Mouse (Mus musculus) liver, embryonic 15.5 days (tissue): Measurements from ENCODE around the gene Olfr629. TPM values are rescaled to one million over a fixed set of nuclear protein-coding genes. Genes with fewer than 3 reads are reported as not detected.

Source experiments
- ATAC-seq: fragments of 200-750 bp; cut with Nextera tagmentation; 2 replicates; pipeline ENCODE4 v1.8.0; 2017; ENCODE audit warnings: moderate number of reproducible peaks, mild to moderate bottlenecking, moderate library complexity; ENCODE audit not compliant: insufficient read depth
- H3K27ac ChIP-seq: fragments of 300-500 bp; sonication (generic); replicated peaks from 2 replicates; pipeline ENCODE4 v1.5.1; 2015; ENCODE audit warnings: mild to moderate bottlenecking, inconsistent platforms
- H3K27me3 ChIP-seq: fragments of 300-500 bp; sonication (generic); 2 replicates; pipeline ENCODE4 v1.6.1; 2015; ENCODE audit warnings: mild to moderate bottlenecking, inconsistent platforms
- H3K36me3 ChIP-seq: fragments of 300-500 bp; sonication (generic); replicated peaks from 2 replicates; pipeline ENCODE4 v1.6.1; 2015; ENCODE audit warnings: moderate library complexity, mild to moderate bottlenecking, inconsistent platforms
- H3K4me1 ChIP-seq: fragments of 300-500 bp; sonication (generic); replicated peaks from 2 replicates; pipeline ENCODE4 v1.6.1; 2015; ENCODE audit warnings: inconsistent platforms
- H3K4me2 ChIP-seq: fragments of 300-500 bp; sonication (generic); 2 replicates; pipeline ENCODE4 v1.6.1; 2015; ENCODE audit warnings: moderate library complexity, mild to moderate bottlenecking, inconsistent platforms
- H3K4me3 ChIP-seq: fragments of 300-500 bp; sonication (generic); replicated peaks from 2 replicates; pipeline ENCODE4 v1.5.1; 2015; ENCODE audit warnings: mild to moderate bottlenecking, inconsistent platforms
- H3K9ac ChIP-seq: fragments of 300-500 bp; sonication (generic); 2 replicates; pipeline ENCODE4 v1.6.1; 2015; ENCODE audit warnings: moderate library complexity, mild to moderate bottlenecking, inconsistent platforms
- H3K9me3 ChIP-seq: fragments of 300-500 bp; sonication (generic); replicated peaks from 2 replicates; pipeline ENCODE4 v1.6.1; 2016; ENCODE audit warnings: inconsistent platforms
- WGBS: fragments of 180-500 bp; shearing (Covaris S2); methylation state at CpG from one replicate; pipeline ENCODE4 v1.1.7; 2015; ENCODE audit warnings: mixed read lengths; ENCODE audit not compliant: insufficient replicate concordance; 5-methylcytosine and 5-hydroxymethylcytosine counted together
- polyA plus RNA-seq: library from polyadenylated mRNA; unstranded; fragments of >200 nt; fragmentation: Nextera tagmentation; extraction: Ambion mirVana; gene quantifications from 2 replicates; pipeline ENCODE4 v1.2.1, GENCODE M21; 2015

The Olfr629 gene
- polyA plus RNA-seq, 1 experiment from 2014 or later = 0.08 TPM

- H3K4me3 ChIP-seq = no peak within 1 kb of the TSS
- no peaks in the 10 kb centered on the region for H3K4me1 ChIP-seq
- H3K9me3 ChIP-seq = no peaks in the 10 kb centered on the region
- no peak within 1 kb of the TSS for H3K27ac ChIP-seq
- H3K9ac ChIP-seq = no peak within 1 kb of the TSS
- no peak for ATAC-seq
- no peaks in the 10 kb centered on the region for H3K27me3 ChIP-seq
- H3K36me3 ChIP-seq = no peaks in the 10 kb centered on the region
- H3K4me2 ChIP-seq = no peak within 1 kb of the TSS
These were observed 30.4 kb downstream of the Olfr629 start, which contains the start of gene Olfr243 for GRCm38 (mm10) chr7:103714371-103714770. Gene Olfr243, plus strand, starts transcription at chr7:103714671.

GRCm38 (mm10) chr7:103712024-103712423, 32.7 kb downstream of the Olfr629 start:
- Histone ChIP-seq H3K9ac (no peak overlapping the region), H3K27ac (no peak overlapping the region), H3K36me3 (no peaks in the 10 kb centered on the region), H3K9me3 (no peaks in the 10 kb centered on the region), H3K4me1 (no peaks in the 10 kb centered on the region), H3K4me2 (no peak overlapping the region), H3K4me3 (no peak overlapping the region), H3K27me3 (no peaks in the 10 kb centered on the region)
- ATAC-seq = peak; percentile 37
- whole genome bisulfite sequencing = 20% methylated on average over 2 of the region's 2 CpGs

- 76% methylated on average over 4 of the region's 4 CpGs for WGBS
- no peak for ATAC-seq
These were observed 45.3 kb downstream of the Olfr629 start for GRCm38 (mm10) chr7:103699469-103699868.

More at GRCm38 (mm10) chr7:103699469-103699868, 45.3 kb downstream of the Olfr629 start:
- Histone ChIP-seq H3K9me3 (no peaks in the 10 kb centered on the region), H3K4me3 (no peak overlapping the region), H3K36me3 (no peaks in the 10 kb centered on the region), H3K9ac (no peak overlapping the region), H3K4me1 (no peaks in the 10 kb centered on the region), H3K27ac (no peak overlapping the region), H3K27me3 (no peaks in the 10 kb centered on the region), H3K4me2 (no peak overlapping the region)

Other genes starting within 250 kb of the Olfr629 start
- not detected in 2 replicates for gene Olfr609, start 246.9 kb downstream of the Olfr629 start, polyA plus RNA-seq
- not detected in 2 replicates for gene Olfr610, start 232.8 kb downstream of the Olfr629 start, polyA plus RNA-seq
- gene Olfr611, start 224.1 kb downstream of the Olfr629 start, polyA plus RNA-seq = not detected in 2 replicates
- not detected in 2 replicates for gene Olfr612, start 202.2 kb downstream of the Olfr629 start, polyA plus RNA-seq
- not detected in 2 replicates for gene Olfr613, start 196.9 kb downstream of the Olfr629 start, polyA plus RNA-seq
- gene Olfr615, start 188.9 kb downstream of the Olfr629 start, polyA plus RNA-seq = not detected in 2 replicates
- not detected in 2 replicates for gene Olfr616, start 175.8 kb downstream of the Olfr629 start, polyA plus RNA-seq
- gene Olfr617, start 171.9 kb downstream of the Olfr629 start, polyA plus RNA-seq = not detected in 2 replicates
- not detected in 2 replicates for gene Olfr618, start 154.8 kb downstream of the Olfr629 start, polyA plus RNA-seq
- not detected in 2 replicates for gene Olfr619, start 144.4 kb downstream of the Olfr629 start, polyA plus RNA-seq
- gene Olfr620, start 132.4 kb downstream of the Olfr629 start, polyA plus RNA-seq = not detected in 2 replicates
- not detected in 2 replicates for gene Olfr622, start 102.2 kb downstream of the Olfr629 start, polyA plus RNA-seq
- gene Olfr623, start 81.2 kb downstream of the Olfr629 start, polyA plus RNA-seq = not detected in 2 replicates
- 0.02 TPM in 2 replicates for gene Olfr624, start 73.8 kb downstream of the Olfr629 start, polyA plus RNA-seq
- gene Olfr625-ps1, start 62.2 kb downstream of the Olfr629 start, polyA plus RNA-seq = not detected in 2 replicates
- not detected in 2 replicates for gene Olfr243, start 30.3 kb downstream of the Olfr629 start, polyA plus RNA-seq
- not detected in 2 replicates for gene Olfr628, start 14.6 kb downstream of the Olfr629 start, polyA plus RNA-seq
- not detected in 2 replicates for gene Olfr630, start 12.4 kb upstream of the Olfr629 start, polyA plus RNA-seq
- not detected in 2 replicates for gene Olfr69, start 26.7 kb upstream of the Olfr629 start, polyA plus RNA-seq
- not detected in 2 replicates for gene Olfr68, start 34.8 kb upstream of the Olfr629 start, polyA plus RNA-seq
- gene Olfr67, start 46.9 kb upstream of the Olfr629 start, polyA plus RNA-seq = not detected in 2 replicates
- gene Hbb-bt, start 69.1 kb upstream of the Olfr629 start, polyA plus RNA-seq = 48,050 and 52,773 TPM in 2 replicates
- 116,188 and 122,775 TPM in 2 replicates for gene Hbb-bs, start 83.2 kb upstream of the Olfr629 start, polyA plus RNA-seq
- gene Hbb-bh2, start 95.6 kb upstream of the Olfr629 start, polyA plus RNA-seq = not detected in 2 replicates
- gene Hbb-bh1, start 98.2 kb upstream of the Olfr629 start, polyA plus RNA-seq = 44.8 and 64.6 TPM in 2 replicates
- gene Hbb-y, start 108.3 kb upstream of the Olfr629 start, polyA plus RNA-seq = 304 and 542 TPM in 2 replicates
- gene Olfr66, start 141.3 kb upstream of the Olfr629 start, polyA plus RNA-seq = 0.13 TPM in 1 of 2 replicates, not detected in the other
- not detected in 2 replicates for gene Olfr64, start 149.5 kb upstream of the Olfr629 start, polyA plus RNA-seq
- gene Olfr65, start 158.5 kb upstream of the Olfr629 start, polyA plus RNA-seq = not detected in 2 replicates
- 0.20 and 0.48 TPM in 2 replicates for gene Olfr631, start 183.9 kb upstream of the Olfr629 start, polyA plus RNA-seq
- 0.16 and 0.23 TPM in 2 replicates for gene Olfr632, start 189.4 kb upstream of the Olfr629 start, polyA plus RNA-seq
- gene Olfr633, start 199.5 kb upstream of the Olfr629 start, polyA plus RNA-seq = 0.02 TPM in 1 of 2 replicates, not detected in the other
- not detected in 2 replicates for gene Olfr635, start 226.2 kb upstream of the Olfr629 start, polyA plus RNA-seq